Mouse (Mus musculus) adrenal gland, adult 2 months (tissue): ENCODE measurements around the gene Cetn3. TPM values are rescaled to one million over a fixed set of nuclear protein-coding genes. Genes with fewer than 3 reads are reported as not detected.

ENCODE experiments used
- DNase-seq: peaks from one replicate; pipeline ENCODE4 v3.0.0; 2021
- long read RNA-seq: library from polyadenylated mRNA; stranded (forward); transcript quantifications from one replicate; pipeline ENCODE4 v2.0.0, GENCODE M21; 2021
- polyA plus RNA-seq: library from polyadenylated mRNA; depleted of rRNA; stranded (reverse); fragments of >200 nt; gene quantifications from 2 replicates; pipeline ENCODE4 v1.2.3, GENCODE M21; 2012; rRNA removed
- total RNA-seq, 2 experiments: library from RNA; stranded (reverse); gene quantifications; 2 replicates each; pipeline ENCODE4 v1.2.3; 2021

Cetn3 gene
- total RNA-seq (100 to 1,000 TPM; 116 to 135 TPM), polyA plus RNA-seq (0.48 and 0.77 TPM in 2 replicates)
- long read RNA-seq, transcript Cetn3-201 (5 exons, 1,226 nt) = major isoform, 70 of 72 reads
- long read RNA-seq, partial matches to known transcripts = 1 of 72 reads
- long read RNA-seq, other reads (novel, unspliced or antisense) = 0 of 72 reads

DNA sequence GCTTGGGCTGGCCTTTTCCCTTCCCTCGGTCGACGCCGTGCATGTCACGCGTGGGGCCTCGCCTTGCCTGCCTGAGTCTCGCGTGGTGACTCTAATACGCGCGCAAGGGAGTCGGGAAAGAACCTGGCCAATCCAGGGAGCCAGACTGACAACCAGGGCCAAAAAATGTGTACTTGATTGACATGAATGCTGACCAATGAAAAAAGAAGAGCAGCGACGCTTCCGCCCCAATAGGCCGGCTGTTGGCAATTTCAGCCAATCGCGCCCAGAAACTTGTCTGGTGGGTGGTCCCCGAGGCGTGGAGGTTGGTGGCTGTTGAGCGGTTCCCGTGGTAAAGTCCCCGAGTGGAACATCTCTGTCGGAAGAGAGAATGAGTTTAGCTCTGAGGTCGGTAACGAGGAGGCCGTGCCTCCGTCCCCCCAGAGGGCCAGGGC lies at the start of gene Cetn3:
TSS of gene Cetn3 (plus strand) at position 107 of the 434 bp plus-strand sequence.
- DNase-seq = peak; percentile 94

DNA sequence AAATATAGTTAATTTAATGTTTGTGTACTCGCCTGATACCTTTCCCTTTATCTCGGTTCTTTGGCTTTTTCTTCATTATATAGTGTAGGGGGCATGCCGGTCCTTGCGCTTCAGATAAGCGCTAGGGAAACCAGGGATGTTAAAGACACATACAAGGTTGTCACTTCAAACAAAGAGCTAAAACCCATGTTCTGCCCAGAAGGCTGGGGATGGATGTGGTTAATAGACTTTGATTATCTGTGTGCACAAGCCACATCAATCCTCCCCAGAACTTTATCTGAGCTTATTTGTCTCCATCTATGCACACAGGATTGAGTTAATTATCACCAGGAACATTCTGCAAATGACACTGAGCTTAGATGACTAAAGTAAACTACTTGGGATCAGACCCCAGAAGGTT lies 46.3 kb upstream of the Cetn3 start:
- no peak for DNase-seq

DNA sequence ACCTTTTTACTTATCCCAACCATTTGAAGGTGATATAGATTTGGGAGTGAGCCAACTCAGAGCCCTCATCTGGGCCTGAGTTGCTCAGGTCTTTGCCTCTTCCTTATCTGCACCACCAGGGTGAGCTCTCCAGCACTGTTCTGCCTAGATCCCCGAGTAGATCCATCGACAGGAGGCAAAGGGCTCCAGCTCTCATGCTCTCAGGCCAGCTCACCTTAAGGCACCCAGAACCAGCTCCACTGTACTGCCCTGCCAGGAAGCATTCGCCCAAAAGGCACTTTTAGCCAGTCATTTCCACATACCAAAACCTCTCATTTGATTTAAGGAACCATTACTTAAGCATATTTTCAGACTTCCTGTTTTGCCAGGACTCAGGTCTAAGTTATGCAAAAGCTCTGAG lies 42.0 kb upstream of the Cetn3 start:
- DNase-seq = no peak

DNA sequence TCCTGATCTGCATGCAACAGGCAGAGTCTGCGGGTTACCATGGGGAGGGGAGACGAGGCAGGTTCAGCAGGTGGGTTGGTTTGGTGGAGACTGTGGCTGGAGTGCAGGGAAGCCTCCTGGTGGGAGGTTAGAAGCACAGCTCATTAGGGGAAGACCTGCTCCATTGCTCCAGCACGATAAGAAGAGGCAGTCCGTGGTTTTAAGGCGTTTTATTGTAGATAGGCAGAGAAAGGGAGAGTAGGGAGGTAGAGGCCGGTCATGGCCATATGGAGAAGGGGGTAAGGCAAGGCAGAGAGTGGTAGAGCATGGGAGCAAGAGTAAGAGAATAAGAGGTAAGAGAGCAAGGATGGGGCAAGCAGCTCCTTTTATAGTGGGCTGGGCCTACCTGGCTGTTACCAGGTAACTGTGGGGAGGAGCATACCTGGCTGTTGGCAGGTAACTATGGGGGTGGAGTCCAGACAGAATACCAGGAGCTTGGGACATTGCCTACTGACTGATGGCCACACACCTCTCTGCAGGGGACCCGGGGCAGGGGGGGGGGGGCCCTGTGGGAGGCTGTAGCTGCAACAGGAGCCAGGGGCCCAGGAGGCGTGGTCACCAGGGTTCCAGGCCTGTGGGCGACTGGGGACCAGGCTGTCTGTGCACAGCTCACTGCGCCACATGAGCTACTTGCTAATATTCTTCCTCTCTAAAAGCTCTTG lies 39.3 kb upstream of the Cetn3 start:
- no peak for DNase-seq

DNA sequence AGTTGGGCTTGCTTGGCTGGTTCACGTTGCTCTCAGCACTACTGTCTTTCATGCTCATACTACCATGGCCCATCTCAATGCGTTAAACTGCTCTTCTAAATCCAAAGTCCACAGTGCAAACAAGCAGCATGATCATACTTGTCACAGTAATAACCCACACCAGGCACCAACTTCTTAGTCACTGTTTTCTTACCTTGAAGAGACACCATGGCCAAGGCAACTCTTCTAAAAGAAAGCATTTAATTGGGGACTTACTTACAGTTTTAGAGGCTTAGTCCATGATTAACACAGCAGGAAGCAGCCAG lies 38.8 kb upstream of the Cetn3 start:
- DNase-seq = no peak

DNA sequence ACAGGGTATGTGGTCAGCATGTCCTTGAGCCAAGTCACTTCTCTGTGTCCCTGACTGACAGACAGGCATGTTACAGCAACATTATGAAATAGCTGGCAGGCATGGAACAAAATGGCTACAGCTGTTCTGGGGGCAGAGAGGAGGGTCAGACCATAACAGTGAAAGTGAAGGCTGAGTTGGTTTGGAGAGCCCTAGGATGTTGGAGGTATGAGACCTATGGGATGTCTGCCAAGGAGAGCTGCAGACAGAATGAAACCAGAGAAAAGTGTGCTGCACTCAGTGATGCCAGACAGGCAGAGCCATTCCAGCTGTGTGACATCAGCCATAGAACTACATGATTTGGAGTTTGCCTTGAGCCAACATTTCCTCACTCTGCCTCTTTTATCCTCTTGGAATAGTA lies 28.0 kb upstream of the Cetn3 start:
- peak; percentile 40 for DNase-seq

DNA sequence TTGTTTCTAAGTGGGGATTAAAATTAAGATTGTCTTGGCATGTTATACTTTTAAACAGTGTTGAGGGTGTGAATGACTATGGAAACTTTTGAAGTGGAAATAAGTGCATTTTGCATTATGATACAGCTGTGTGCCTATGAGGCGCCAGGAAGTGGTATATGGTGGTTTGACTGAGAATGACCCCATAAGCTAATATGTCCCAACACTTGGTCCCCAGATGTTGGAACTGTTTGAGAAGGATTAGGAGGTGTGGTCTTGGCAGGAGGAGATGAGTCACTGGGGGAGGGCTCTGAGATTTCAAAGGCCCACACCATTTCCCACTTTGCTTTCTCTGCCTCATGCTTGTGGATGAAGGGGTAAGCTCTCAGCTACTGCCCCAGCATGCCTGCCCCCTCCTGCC lies 27.6 kb upstream of the Cetn3 start:
- DNase-seq = no peak

DNA sequence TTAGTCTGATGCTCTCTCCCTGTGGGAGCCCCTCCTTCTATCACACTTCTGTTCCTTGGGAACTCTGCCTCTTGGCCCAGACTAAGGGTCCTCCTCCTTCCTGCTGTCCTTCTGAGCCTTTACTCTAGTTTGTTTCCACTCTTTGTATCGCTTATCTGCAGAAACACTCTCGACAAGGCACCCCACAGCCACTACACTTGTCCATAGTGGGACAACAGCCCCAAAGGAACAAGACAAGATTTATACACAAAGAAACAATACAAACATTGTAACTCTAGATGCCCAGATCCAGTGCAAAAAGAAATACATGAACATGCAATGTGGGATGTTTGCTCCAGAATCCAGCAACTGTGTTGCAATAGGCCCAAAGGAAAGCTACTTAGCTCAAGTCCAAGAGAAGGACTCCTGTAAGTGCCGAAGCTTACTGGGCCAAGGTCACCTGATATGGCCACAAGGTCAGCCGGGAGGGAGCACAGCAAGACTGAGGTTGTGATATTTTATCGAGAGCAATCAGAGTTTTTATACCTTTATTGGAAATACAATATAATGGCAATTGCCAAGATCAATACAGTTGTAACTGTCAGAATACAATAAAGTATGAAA lies 25.7 kb upstream of the Cetn3 start:
- DNase-seq = peak; percentile 64

DNA sequence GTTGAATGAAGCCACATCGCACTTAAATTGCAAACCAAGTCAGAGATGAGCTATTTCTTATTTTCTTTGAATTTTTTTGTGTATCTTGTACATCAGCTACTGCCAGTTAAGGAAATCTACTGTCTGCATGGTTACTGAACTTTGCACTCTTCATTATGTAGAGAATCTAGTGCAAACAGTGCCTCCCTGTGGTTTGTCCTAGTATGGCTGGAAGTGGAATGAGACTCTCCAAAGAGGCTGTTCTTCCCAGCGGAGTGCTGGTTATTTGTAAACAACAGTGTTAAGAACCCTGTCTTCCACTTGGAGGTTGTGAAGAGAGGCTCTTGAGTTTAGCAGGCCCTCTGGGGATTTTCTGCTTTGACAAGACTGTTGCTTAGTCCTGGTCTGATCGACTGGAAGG lies 22.5 kb upstream of the Cetn3 start:
- peak; percentile 50 for DNase-seq

DNA sequence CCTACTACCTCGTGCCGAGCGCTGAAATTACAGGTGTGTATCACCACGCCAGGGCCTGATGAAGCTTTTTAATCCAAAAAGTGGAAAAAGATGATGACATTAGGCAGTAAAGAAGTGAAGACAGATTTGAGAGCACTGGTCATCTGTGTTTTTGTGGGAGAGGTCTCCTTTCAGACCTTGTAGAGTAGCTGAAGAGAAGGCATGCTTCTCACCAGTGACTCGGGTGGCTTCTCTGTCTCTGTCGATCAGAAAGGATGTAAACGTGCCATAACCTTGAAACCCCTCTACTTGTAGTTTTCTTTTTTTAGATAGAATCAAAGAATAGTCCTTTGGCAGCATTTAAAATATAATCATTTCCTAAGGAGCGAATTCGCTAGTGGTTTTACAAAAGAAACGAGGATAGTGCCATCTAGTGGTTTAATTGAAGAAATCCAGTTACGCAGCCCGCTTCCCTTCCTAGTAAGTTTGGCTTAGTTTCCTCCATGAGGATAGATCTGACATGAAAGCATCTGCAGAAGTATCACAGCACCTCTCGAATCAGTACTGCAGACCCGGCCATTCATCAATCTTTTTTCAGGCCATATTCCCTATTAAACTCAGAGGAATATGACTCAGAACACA lies 21.2 kb upstream of the Cetn3 start:
- DNase-seq = no peak

DNA sequence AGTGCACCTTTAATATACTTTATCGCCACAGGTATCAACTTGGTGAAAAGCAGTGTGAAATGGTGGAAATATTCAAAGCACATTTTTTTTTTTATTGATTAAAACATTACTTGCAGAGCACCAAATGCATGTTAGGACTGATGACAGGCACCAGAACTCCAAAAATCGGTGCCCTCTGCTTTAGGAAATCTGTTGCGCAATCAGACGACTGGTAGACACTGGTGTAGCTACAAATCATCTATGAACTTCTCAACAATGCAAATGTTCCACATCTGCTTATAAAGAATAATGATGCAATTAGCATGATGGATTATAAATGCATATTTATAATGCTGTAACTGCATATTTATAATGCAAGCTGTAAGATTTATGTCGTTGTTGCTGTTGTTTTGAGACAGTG lies 18.7 kb upstream of the Cetn3 start:
- DNase-seq = no peak

DNA sequence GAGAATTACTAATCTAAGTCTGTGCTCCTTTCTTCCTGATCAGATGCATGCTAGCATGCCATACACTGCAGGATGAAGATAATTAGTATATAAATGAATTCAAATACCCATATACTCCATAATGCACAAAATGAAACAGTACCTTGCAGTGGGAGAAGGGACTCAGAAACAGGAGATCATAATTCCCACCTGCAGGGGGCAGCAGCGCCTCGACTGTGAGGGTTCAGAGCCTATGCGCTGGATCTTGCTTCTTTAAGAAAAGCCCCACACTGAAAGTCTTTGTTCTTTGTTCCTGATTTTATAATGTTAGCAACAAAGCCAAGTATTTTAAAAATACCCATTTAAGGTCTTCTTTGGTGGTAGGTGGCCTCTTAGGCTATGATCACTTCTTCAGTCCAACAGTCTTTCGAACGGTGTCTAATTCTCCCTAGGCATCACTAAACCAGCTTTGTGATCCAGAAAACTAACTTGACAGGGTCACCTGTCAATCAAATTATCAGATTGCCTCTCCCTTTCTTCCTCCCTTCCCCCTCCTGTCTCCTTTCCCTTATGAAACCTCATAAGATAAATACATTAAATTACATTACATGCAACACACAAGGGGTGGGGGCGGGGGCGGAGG lies 15.7 kb upstream of the Cetn3 start:
- DNase-seq = peak; percentile 67

DNA sequence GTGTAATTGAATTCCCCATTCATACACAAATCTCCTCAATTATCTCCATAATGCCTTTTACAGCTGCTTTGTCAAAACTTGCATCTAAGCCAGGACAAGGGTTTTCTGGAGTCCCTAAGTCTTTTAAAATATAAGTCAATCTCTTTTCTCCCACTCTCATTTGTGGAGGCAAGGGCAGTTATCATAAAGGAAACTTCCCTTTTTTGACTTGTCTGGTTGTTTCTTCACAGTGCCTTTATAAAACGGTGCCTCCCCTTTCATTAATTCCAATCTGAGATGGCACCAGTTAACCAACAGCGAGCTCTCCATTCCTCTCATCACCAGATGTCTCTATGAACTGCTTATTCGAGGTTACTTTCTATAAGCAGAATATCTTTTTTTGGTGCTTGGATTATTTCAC lies 6.7 kb upstream of the Cetn3 start:
- no peak for DNase-seq

DNA sequence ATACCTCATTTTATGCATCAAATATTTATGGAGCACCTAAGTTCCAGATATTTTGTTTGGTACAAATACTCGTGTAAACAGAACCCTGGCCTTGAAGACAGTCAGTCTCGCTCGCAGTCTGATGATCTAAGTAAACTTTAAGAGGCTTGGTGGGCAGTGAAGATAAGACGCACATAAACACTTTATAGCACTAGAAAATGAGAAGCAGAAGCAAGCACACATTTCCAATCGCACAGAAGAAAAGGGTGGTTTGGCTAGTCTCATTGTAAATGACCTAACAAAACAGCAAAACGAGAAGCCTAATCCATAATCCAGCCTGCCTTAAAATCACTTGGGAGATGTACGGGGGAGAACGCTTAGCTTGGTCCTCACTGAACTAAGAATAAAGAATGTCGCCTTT lies 402 bp upstream of the Cetn3 start:
- no peak for DNase-seq

DNA sequence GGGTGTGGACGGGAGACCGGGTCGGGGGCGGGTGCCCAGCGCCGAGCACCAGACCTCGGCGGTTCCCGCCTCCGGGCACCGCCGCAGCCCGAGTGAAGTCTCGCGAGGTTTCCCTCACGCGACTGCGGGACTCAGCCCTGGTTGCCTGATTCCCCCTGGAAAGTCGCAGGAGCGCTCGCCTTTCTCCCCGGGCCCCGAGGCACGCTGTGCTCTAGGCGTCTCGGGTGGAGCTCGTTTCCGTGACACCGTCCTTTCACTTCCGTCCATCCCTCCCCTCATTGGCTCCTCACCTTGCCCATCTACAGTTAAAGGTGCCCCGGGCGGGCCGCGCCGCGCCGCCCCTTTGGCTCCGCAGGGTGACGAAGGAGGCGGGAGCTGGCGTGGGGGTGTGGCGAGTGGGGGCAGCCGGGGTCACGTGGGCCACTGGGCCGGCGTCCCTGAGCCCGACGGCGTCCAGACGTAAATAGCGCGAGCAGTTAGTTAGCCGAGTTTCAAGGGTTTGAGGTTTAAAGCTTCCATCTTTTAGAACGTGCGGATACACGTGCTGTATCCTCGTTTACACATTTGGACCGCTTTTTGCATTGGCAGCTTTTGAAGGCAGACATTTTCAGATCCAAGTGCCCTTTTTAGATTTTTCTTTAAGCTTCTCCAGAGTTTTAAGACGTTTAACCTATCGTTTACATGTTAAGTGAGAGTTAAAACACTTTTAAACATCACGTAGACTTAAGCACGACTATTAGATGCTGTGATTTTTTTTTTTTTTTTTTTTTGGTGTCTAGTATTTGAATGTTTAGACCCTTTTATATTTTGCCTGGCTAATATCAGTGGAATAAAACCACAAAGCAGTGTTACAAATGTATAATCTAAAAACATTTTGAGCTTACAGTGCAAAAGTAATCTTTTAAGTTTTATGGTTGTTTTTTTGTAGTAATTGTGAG lies 797 bp downstream of the Cetn3 start:
- DNase-seq = peak; percentile 99

DNA sequence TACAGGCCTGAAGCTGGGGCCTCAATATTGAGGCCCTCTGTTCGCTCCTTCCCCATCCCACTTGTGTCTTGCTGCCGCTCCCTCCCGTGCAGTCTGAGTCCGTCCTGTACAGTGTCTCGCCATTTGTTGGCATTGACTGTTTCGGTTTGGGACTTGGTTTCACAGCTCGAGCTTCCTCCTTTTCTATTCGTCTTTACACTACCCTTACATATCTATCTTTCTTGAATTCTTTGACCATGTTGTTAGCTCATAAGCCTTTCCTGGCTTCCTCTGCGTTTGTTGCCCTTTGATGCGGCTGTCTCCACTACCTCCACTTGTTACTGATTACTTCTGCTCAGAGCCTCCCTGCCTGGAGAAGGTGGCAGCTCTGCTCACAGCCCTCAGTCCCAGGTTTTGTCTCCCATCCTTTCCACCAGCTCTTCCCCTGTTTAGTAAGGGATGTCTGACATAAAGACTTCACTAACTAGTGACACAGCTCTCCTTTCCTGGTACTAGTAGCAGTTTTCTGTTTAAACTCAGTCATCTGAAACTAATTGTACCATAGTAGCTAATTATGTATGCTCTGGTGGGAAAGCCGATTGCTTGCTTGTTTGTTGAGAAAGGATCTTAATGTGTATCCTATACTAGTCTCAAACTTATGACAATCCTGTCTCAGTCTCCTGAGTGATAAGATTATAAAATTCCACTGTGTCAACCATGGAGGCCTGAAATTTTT lies 3.0 kb downstream of the Cetn3 start:
- DNase-seq = no peak

DNA sequence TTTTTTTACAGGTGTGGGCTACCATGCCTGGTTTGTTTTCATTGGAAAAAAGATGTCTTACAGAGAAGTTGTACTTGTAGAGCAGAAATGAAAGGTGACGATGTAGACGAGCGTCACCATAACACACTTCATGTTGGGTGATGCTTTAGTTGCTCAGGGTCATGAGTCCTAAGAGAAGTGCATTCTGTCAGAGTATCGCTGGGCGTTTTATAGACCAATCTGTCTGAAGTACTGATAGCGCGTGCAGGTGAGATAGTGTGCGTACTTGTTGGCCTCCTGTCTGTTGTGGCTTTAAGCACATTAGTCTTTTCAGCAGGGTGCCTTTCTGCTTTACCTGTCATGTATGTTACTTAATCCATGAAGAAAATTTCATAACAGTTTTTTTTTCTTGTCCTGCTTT lies 7.3 kb downstream of the Cetn3 start:
- no peak for DNase-seq

DNA sequence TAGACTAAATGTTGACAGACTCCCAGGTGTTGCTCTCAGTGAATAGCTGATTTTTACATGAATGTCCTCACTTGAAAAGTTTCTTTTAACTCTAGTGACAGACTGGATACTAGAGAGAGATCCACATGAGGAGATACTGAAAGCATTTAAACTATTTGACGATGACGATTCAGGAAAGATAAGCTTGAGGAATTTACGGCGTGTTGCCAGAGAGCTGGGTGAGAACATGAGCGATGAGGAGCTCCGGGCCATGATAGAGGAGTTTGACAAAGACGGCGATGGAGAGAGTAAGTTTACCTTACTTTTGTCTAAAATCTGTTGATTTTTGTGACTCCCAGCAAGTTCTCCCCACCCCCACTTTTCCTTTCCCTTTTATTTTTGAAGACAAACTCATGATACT lies 9.0 kb downstream of the Cetn3 start:
- peak; percentile 53 for DNase-seq

DNA sequence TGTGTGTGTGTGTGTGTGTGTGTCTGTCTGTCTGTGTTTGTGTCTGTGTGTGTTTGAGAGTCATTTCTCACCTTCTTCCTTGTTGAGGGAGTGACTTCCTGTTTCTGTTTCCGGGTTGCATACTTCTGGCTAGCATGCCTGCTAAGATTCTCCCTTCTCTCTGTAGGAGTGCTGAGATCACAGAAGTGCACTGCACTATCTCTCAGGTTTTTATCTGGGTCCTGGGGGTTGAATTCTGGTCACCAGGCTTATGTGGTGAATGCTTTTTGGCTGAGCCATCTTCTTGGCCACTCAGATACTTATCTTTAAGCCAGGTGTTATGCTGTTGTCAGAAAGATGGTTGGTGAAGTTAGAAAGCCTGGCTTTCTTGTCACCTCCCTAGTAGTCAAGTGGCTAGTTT lies 11.0 kb downstream of the Cetn3 start:
- no peak for DNase-seq

DNA sequence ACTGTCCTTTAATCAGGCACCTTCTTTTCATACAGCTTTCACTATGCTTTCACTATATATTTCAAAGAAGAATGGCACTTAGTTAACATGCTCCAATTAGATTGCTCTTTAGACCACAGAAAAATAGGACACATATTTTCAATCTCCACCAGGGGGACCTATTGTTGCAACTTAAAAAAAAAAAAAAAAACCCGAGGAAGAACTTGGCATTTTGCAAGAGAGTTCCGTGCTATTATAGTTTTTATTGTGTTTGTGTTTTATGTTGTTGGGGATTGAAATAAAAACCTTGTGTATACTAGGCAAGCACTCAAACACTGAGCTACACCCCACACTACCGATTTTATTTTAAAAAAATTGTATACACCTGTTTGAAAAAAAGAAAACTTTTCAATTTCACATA lies 18.2 kb downstream of the Cetn3 start:
- no peak for DNase-seq

DNA sequence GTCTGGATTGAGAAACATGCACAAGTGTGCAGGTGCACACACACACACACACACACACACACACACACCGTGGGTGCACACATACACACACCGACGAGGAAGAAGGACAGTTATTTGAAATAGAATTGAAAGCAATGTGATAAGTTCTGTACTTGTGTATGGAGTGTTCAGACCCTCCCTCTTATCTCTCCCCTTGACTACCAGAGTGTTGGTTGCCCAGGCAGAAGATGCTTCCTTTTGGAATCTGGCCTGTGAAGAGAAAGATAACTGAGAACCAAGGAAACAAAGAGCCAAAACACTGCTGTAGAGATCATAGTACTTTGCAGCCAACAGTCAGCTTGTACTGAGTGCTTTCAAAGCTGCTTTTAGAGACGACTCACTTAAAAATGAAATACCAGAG lies 20.8 kb downstream of the Cetn3 start:
- no peak for DNase-seq
